Comparison of ENCODE assay signal across 8 mouse cellular contexts in genomic region chr13:74300925-74301606, GRCm38 (mm10). TPM values are rescaled to one million over a fixed set of nuclear protein-coding genes. Genes with fewer than 3 reads are reported as not detected.
DNase-seq lines count a peak whose midpoint lies in the region; ATAC-seq and TF ChIP-seq lines count a peak whose summit lies in the region.

No protein-coding gene starts in this region.

- DNase-seq in adipocyte (ENCODE audit: low spot score): peak; percentile 78
- peak; percentile 67 for DNase-seq in gastrocnemius, adult 2 months
- peak; percentile 82 for DNase-seq in intestine, embryonic 14.5 days (ENCODE audit: low spot score)
- peak; percentile 72 for DNase-seq in left cerebral cortex, postnatal 10 days (ENCODE audit: extremely low spot score in 1 of 2, low spot score in 2 of 2)
- DNase-seq in right cerebral cortex, postnatal 14 days: peak; percentile 67
- DNase-seq in urinary bladder, postnatal 36 days (ENCODE audit: low spot score in 2 of 2): peak; percentile 60 to 68

- intact Hi-C loops in gastrocnemius, adult 2 months (cut with DNase I): loop anchor here (1.0 to 5.0 kb wide), 5 partner anchors 94 to 469 kb away; partner anchors contain the start of gene Exoc3
- intact Hi-C loops in left cerebral cortex, postnatal 10 days (cut with DNase I): loop anchor here (2.0 to 5.0 kb wide), 4 partner anchors 109 to 584 kb away; no protein-coding TSS in a partner anchor

- WGBS in intestine, embryonic 14.5 days: 43% methylated on average over 4 of the region's 4 CpGs

- no peak overlapping the region for H3K9ac ChIP-seq in intestine, embryonic 14.5 days (ENCODE audit: low read length)

- H3K27ac ChIP-seq in gastrocnemius, adult 2 months: no peak overlapping the region
- no peak overlapping the region for H3K27ac ChIP-seq in intestine, embryonic 14.5 days (ENCODE audit: low read depth)

- TF ChIP-seq CTCF in gastrocnemius, adult 2 months (IDR thresholded peaks at IDR 0.05): peak; percentile 87

- H3K9me3 ChIP-seq in intestine, embryonic 14.5 days (ENCODE audit: control insufficient read depth, low read length): no peaks in the 10 kb centered on the region

- peak; percentile 95 for ATAC-seq in common myeloid progenitor, adult 5-6 weeks (replicated peaks; ENCODE audit: low read depth, poor library complexity, severe bottlenecking)
- ATAC-seq in intestine, embryonic 14.5 days (replicated peaks; ENCODE audit: low FRiP score, low TSS enrichment, low read depth): peak; percentile 77
- ATAC-seq in megakaryocyte-erythroid progenitor cell, adult 5-6 weeks (replicated peaks; ENCODE audit: low FRiP score, low TSS enrichment, poor library complexity, severe bottlenecking): peak; percentile 82

- no peaks in the 10 kb centered on the region for H3K27me3 ChIP-seq in intestine, embryonic 14.5 days (replicated peaks; ENCODE audit: control insufficient read depth, insufficient read depth, low read length)

- no peaks in the 10 kb centered on the region for H3K4me1 ChIP-seq in intestine, embryonic 14.5 days (replicated peaks; ENCODE audit: control insufficient read depth, insufficient read depth, low read length)

- no peak overlapping the region for H3K4me3 ChIP-seq in gastrocnemius, adult 2 months
- H3K4me3 ChIP-seq in intestine, embryonic 14.5 days (ENCODE audit: low read depth, low read length): no peak overlapping the region

- H3K4me2 ChIP-seq in intestine, embryonic 14.5 days (ENCODE audit: low read length): no peak overlapping the region

- peaks cover 39% of the 10 kb centered on the region for H3K36me3 ChIP-seq in intestine, embryonic 14.5 days (ENCODE audit: control insufficient read depth, insufficient read depth, low read length)

RNA-seq across cellular contexts. Expression of gene Ahrr, which starts 8.9 kb away (rescaled TPM):
- total RNA-seq in common myeloid progenitor, adult 5-6 weeks (2017): 0.23 TPM in 1 of 2 replicates, not detected in the other
- total RNA-seq in gastrocnemius, adult 2 months (2021): not detected
- polyA plus RNA-seq in intestine, embryonic 14.5 days (2014; fragmentation: Nextera tagmentation; extraction: Ambion mirVana): 0.30 and 0.64 TPM in 2 replicates
- under 1 TPM; 0.81 to 0.99 TPM for total RNA-seq in left cerebral cortex, postnatal 10 days (2021)
- total RNA-seq in megakaryocyte-erythroid progenitor cell, adult 5-6 weeks (2014; fragmentation: Nextera tagmentation): not detected in 2 replicates
- total RNA-seq in megakaryocyte-erythroid progenitor cell, adult 5-6 weeks (2017): 0.80 TPM in 1 of 2 replicates, not detected in the other

RNA-seq across cellular contexts. Expression of gene Pdcd6, which starts 16.3 kb away (rescaled TPM):
- 92.3 and 104 TPM in 2 replicates for total RNA-seq in common myeloid progenitor, adult 5-6 weeks (2017)
- total RNA-seq in gastrocnemius, adult 2 months (2021): 10 to 100 TPM; 18.0 to 18.3 TPM
- polyA plus RNA-seq in intestine, embryonic 14.5 days (2014; fragmentation: Nextera tagmentation; extraction: Ambion mirVana): 173 and 179 TPM in 2 replicates
- 10 to 100 TPM; 71.3 to 73.2 TPM for total RNA-seq in left cerebral cortex, postnatal 10 days (2021)
- 102 and 146 TPM in 2 replicates for total RNA-seq in megakaryocyte-erythroid progenitor cell, adult 5-6 weeks (2014; fragmentation: Nextera tagmentation)
- total RNA-seq in megakaryocyte-erythroid progenitor cell, adult 5-6 weeks (2017): 107 and 126 TPM in 2 replicates

RNA-seq across cellular contexts. Expression of gene Sdha, which starts 49.0 kb away (rescaled TPM):
- total RNA-seq in common myeloid progenitor, adult 5-6 weeks (2017): 257 and 301 TPM in 2 replicates
- 100 to 1,000 TPM; 600 to 778 TPM for total RNA-seq in gastrocnemius, adult 2 months (2021)
- polyA plus RNA-seq in intestine, embryonic 14.5 days (2014; fragmentation: Nextera tagmentation; extraction: Ambion mirVana): 243 and 255 TPM in 2 replicates
- 100 to 1,000 TPM; 225 to 226 TPM for total RNA-seq in left cerebral cortex, postnatal 10 days (2021)
- 173 and 209 TPM in 2 replicates for total RNA-seq in megakaryocyte-erythroid progenitor cell, adult 5-6 weeks (2014; fragmentation: Nextera tagmentation)
- 330 and 537 TPM in 2 replicates for total RNA-seq in megakaryocyte-erythroid progenitor cell, adult 5-6 weeks (2017)

RNA-seq across cellular contexts. Expression of gene Ccdc127, which starts 49.0 kb away (rescaled TPM):
- total RNA-seq in common myeloid progenitor, adult 5-6 weeks (2017): 65.0 and 79.4 TPM in 2 replicates
- total RNA-seq in gastrocnemius, adult 2 months (2021): 10 to 100 TPM; 51.5 to 61.4 TPM
- 46.6 and 50.9 TPM in 2 replicates for polyA plus RNA-seq in intestine, embryonic 14.5 days (2014; fragmentation: Nextera tagmentation; extraction: Ambion mirVana)
- total RNA-seq in left cerebral cortex, postnatal 10 days (2021): 10 to 100 TPM; 59.8 to 60.5 TPM
- 21.0 and 28.1 TPM in 2 replicates for total RNA-seq in megakaryocyte-erythroid progenitor cell, adult 5-6 weeks (2014; fragmentation: Nextera tagmentation)
- 41.0 and 71.2 TPM in 2 replicates for total RNA-seq in megakaryocyte-erythroid progenitor cell, adult 5-6 weeks (2017)
